Mouse (Mus musculus) myocyte (in vitro differentiated cells): ENCODE measurements around the gene Pkig.

Experiments used
- MYOD1 ChIP-seq, 3 experiments: IDR thresholded peaks; one replicate each; pipeline ENCODE4 v1.6.1; 2011; ENCODE audit warnings: control low read depth in 2 of 3, low read depth in 2 of 3, mild to moderate bottlenecking in 2 of 3, moderate library complexity in 1 of 3; ENCODE audit not compliant: insufficient read length in 2 of 3, control insufficient read depth in 1 of 3
- POLR2A ChIP-seq: IDR thresholded peaks from one replicate; pipeline ENCODE4 v1.6.1; 2011; ENCODE audit warnings: low read depth, mild to moderate bottlenecking, control low read depth, moderate library complexity; ENCODE audit not compliant: insufficient read length
- USF1 ChIP-seq: IDR thresholded peaks from one replicate; pipeline ENCODE4 v1.6.1; 2011; ENCODE audit warnings: low read depth, mild to moderate bottlenecking, control low read depth, moderate library complexity

- no peak for TF ChIP-seq USF1
- no peak for TF ChIP-seq POLR2A
- peak; percentile 56 to 78 (median 63) for TF ChIP-seq MYOD1 (IDR thresholded peaks at IDR 0.05; ENCODE audit: control insufficient read depth in 1 of 3, insufficient read length in 2 of 3, low read depth in 2 of 3)
Observed at GRCm38 (mm10) chr2:163718951-163719603, 60.9 kb downstream of the Pkig start.
